Mouse (Mus musculus): ENCODE data around the gene Gipc1.
A peak's percentile ranks its signal among the peaks of the same experiment; 100 is the strongest.

Gipc1 gene

DNA sequence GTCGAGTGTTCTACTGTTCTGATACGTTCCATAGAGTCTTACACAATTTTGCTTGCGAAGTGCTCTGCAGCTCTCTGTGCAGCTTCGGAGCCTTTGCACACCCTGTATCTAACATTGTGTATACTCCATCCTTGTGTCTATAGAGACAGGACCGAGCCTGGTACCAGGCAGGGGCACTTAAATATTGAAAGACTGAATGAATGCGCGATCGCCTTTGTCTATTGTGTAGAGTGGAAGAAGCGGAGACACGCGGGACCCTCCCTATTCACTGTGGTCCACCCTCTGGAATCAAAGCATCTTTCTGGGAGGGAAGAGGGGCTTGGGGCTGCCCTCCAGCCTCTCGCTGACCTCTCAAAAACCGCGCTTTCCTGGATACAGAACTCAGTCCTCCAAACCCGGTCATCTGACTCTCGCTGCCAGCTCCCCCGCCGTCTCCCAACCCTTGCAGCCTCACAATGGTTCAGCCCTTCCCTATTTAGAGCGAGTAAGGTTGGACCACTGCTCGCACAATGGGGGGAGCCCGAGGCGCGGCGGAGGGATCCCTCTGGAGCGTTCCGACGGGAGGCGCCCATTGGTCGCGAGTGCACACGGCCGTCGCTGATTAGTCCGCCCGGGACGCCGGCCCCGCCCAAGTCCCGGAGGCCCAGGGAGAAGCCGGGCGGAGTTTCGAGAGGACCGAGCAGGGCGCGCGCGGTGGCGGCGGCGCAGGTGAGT lies at the start of gene Gipc1:
Gene Gipc1 (plus strand): TSS at position 648 of the 714 bp plus-strand sequence.
- DNase-seq (ENCODE audit: low read depth, low spot score), result peak; percentile 99

- DNase-seq (ENCODE audit: low read depth, low spot score), result peak; percentile 100
These were observed 44.6 kb upstream of the Gipc1 start, which contains the start of the genes Tecr and Dnajb1 for GRCm38 (mm10) chr8:83607661-83608397. Gene Tecr (minus strand): TSS chr8:83607971. Gene Dnajb1 (plus strand): TSS chr8:83608193.

GRCm38 (mm10) chr8:83608398-83608829 lies 44.1 kb upstream of the Gipc1 start:
- peak; percentile 90 for DNase-seq (ENCODE audit: low read depth, low spot score)

DNA sequence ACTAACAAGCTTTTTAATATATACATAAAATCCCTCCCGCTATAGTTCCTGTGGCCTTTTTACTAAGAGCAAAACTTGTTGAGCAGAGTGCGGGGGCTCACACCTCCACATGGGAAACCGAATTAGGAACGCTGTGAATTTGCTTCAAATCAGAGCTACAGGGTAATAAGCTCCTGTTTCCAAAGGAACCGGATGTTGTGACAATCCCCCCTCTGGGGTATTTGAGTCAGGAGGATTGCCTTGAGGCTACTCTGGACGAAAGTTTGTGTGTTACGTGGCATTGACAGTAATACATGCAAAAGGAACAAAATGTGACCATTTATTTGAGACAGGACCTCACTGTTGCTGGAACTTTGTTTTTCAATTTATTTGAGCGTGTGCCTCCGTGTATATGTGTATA lies 43.4 kb upstream of the Gipc1 start:
- DNase-seq (ENCODE audit: low read depth, low spot score), result no peak

GRCm38 (mm10) chr8:83609547-83610180 lies 42.8 kb upstream of the Gipc1 start:
- no peak for DNase-seq (ENCODE audit: low read depth, low spot score)

DNA sequence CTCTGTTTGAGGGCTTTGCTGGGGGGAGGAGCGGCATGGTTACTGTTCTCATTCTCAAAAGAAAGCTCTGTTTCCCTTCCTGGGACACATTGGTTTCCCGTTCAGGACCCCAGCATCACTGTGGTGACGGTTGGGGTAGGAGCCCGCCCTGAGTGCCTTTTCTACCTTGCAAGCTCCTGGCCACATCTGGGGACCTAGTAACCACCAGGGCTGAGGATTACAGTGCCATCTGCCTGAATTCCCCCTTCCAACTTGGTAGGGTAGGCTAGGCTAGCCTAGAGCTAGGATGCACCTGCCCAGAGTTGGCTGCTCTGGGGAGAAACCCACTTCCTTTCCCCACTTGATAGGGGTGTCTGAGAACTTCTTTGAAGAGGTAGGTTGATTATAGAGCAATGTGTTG lies 40.6 kb upstream of the Gipc1 start:
- DNase-seq (ENCODE audit: low read depth, low spot score), result no peak

- DNase-seq (ENCODE audit: low read depth, low spot score), result no peak
These were observed 38.8 kb upstream of the Gipc1 start for GRCm38 (mm10) chr8:83613695-83614094.

DNA sequence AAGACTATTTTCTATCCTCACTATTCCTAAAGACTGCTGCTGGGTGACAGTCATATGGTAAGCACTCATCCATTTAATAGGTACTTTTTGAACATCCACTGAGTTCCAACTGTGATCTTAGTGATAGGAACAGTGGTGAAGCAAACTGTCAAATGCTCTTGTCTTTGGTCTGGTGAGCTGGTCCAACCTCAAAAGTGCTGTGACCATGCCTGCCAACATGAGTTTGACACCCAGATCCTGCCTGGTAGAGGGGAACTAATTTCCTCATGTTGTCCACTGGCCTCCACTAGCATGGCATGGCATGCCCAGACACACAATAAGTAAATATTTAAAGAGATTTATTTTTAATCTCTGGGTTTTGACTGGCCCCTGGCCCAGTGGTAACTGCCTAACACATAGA lies 35.9 kb upstream of the Gipc1 start:
- DNase-seq (ENCODE audit: low read depth, low spot score), result no peak

GRCm38 (mm10) chr8:83617111-83617510 lies 35.4 kb upstream of the Gipc1 start:
- DNase-seq (ENCODE audit: low read depth, low spot score), result no peak

DNA sequence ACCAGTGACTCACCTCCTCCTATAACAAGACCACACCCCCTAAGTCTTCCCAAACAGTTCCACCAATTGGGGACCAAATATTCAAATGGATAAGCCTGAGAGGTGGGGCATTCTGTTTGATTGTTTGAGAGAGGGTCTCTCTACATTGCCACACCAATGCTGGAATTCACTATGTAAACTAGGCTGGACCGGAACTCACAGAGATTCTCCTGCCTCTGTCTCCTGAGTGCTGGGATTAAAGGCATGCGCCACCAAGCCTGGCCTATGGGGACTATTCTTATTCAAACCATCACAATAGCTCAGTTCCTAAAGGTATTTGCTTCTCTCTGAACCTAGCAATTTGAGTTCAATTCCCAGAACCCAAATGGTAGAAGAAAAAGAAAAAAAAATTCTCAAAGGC lies 33.9 kb upstream of the Gipc1 start:
- DNase-seq (ENCODE audit: low read depth, low spot score), result peak; percentile 64

- DNase-seq (ENCODE audit: low read depth, low spot score), result no peak
These were observed 32.8 kb upstream of the Gipc1 start for GRCm38 (mm10) chr8:83619568-83620285.

DNA sequence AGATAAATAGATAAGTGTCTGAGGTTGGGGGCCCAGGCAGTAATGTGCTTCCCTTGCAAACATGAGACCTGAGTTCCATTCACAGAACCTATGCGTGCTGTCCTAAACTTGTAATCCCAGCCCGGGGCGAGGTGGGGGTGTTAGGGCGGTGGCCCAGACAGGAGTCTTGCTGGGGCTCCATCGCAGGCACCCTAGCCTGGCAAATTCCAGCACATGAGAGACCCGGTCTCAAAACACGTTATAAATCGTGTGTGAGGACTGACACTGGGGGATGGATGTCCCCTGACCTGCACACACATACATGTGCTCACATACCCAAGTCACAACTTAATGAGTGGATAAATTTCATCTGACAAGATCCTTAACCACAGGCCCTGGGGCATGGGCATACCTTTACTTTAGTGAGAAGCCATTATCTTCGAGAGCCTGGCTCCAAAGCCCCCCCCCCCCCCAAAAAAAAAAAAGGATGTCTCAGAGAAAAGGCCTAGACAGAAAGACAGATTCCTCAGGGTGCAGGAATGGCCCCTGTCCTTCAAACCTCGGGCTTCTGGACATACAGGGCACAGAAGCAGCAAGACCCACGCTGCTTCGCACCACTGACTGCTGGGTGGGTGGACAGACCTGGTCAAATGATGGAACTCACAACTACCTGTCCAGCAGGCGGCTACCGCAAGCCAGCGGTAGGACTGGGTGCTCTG lies 30.6 kb upstream of the Gipc1 start:
- DNase-seq (ENCODE audit: low read depth, low spot score), result no peak

DNA sequence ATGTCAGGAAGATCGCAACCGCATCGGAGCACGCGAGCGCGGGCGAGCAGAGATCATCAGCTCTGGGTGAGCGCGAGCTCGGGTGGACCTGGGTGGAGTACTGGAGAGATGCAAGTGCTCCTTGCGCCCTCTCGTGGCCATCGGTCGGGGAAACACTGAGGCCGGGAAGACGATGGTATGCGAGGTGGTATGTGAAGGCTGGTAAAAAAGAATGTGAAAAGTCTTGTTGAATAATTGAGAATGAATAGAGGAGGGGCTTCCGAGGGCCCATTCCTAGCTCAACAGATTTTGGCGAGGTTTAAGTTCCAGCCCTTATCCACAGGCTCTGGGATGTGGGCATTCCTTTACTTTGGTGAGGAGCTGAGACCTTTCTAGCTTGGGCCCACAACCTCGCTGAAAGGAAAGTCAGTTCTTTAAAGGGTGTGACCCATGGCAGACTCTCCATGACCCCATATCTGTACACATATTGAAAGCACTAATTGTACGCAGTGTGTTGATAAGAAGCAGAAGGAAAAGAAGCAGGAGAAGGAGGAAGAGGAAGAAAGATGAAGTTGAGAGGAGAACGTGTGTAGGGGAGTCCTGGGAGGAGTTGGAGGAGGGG lies 30.0 kb upstream of the Gipc1 start:
- peak; percentile 89 for DNase-seq (ENCODE audit: low read depth, low spot score)

- no peak for DNase-seq (ENCODE audit: low read depth, low spot score)
These were observed 28.9 kb upstream of the Gipc1 start for GRCm38 (mm10) chr8:83623549-83623948.

- no peak for DNase-seq (ENCODE audit: low read depth, low spot score)
These were observed 27.7 kb upstream of the Gipc1 start for GRCm38 (mm10) chr8:83624739-83625138.

- DNase-seq (ENCODE audit: low read depth, low spot score), result no peak
These were observed 26.7 kb upstream of the Gipc1 start for GRCm38 (mm10) chr8:83625676-83626299.

DNA sequence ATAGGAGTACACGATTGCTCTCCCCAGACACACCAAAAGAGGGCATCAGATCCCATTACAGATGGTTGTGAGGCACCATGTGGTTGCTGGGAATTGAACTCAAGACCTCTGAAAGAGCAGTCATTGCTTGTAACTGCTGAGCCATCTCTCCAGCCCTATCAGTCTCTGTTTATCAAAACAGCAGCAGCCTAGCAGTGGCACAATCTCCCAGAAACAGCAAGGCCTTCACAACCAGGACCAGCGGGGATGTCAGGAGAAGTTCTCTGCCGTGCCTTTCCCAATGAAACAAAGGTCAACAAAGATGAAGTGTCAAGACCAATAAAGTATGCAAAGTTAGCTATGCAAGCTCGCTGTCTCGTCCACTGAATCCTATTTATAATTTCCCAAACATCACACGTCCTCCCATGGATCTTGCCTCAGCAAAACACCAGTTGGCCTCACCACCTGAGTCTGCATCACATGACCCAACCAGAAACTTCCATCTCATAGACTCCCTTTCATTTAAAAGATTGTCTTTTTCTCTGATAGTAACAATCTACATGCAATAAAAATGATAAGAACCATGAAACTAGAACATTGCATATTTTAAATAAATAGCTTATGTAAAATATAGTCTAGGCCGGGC lies 20.3 kb upstream of the Gipc1 start:
- no peak for DNase-seq (ENCODE audit: low read depth, low spot score)

- DNase-seq (ENCODE audit: low read depth, low spot score), result no peak
These were observed 13.6 kb upstream of the Gipc1 start for GRCm38 (mm10) chr8:83638856-83639255.

DNA sequence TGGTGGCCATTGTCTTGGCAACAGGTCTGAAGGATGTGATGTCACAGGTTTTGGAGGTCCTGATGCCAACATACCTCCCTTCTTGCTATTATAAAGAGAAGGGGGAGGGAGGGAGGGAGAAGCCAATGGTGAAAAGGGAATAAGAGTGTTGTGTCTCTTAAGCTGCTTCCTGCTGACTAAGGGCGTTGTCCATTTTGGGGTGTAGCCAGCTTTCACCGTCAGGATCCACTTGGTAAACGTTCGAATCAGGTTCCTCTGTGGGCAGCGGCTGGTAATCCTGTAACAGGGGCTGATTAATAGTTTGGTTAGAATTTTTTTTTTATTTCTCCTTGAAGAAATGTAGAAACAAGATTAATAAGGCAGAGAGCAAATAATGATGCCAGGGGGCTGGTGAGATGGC lies 12.8 kb upstream of the Gipc1 start:
- no peak for DNase-seq (ENCODE audit: low read depth, low spot score)

GRCm38 (mm10) chr8:83647511-83647910 lies 5.0 kb upstream of the Gipc1 start:
- DNase-seq (ENCODE audit: low read depth, low spot score), result peak; percentile 67

All from ZHBTc4 (cell line).